Mouse (Mus musculus): Measurements from ENCODE around the gene Olfr675. TPM values are rescaled to one million over a fixed set of nuclear protein-coding genes. Genes with fewer than 3 reads are reported as not detected.
"Not testable (repeated sequence)": the region's sequence is repeated elsewhere in the genome, so short reads cannot be mapped to it uniquely, and the experiment has no call there.

Gene Olfr675
- not detected for total RNA-seq (2022)

GRCm38 (mm10) chr7:105028360-105028759, at the start of gene Olfr675:
Gene Olfr675, minus strand, starts transcription at chr7:105028460.
- no peak for DNase-seq (ENCODE audit: low spot score in 2 of 2)

- no peak for DNase-seq (ENCODE audit: low spot score in 2 of 2)
These were observed 35.9 kb upstream of the Olfr675 start, which contains the start of gene Olfr678 for GRCm38 (mm10) chr7:105064175-105064574. Gene Olfr678, plus strand, starts transcription at chr7:105064475.

GRCm38 (mm10) chr7:105058951-105059350, 30.7 kb upstream of the Olfr675 start:
- DNase-seq (ENCODE audit: low spot score in 2 of 2): no peak

GRCm38 (mm10) chr7:105033836-105034235, 5.6 kb upstream of the Olfr675 start:
- not testable (repeated sequence) for DNase-seq (ENCODE audit: low spot score in 2 of 2)

GRCm38 (mm10) chr7:105032398-105032797, 4.1 kb upstream of the Olfr675 start, which contains the start of gene Olfr676:
Gene Olfr676, plus strand, starts transcription at chr7:105032698.
- DNase-seq (ENCODE audit: low spot score in 2 of 2): no peak

GRCm38 (mm10) chr7:105022530-105022929, 5.7 kb downstream of the Olfr675 start:
- DNase-seq (ENCODE audit: low spot score in 2 of 2): no peak

GRCm38 (mm10) chr7:105001929-105002328, 26.3 kb downstream of the Olfr675 start, which contains the start of gene Olfr672:
Gene Olfr672, minus strand, starts transcription at chr7:105002029.
- DNase-seq (ENCODE audit: low spot score in 2 of 2): no peak

- DNase-seq (ENCODE audit: low spot score in 2 of 2): no peak
These were observed 49.2 kb downstream of the Olfr675 start, which contains the start of gene Olfr671 for GRCm38 (mm10) chr7:104979026-104979425. Gene Olfr671, minus strand, starts transcription at chr7:104979126.

- not testable (repeated sequence) for DNase-seq (ENCODE audit: low spot score in 2 of 2)
These were observed 55.8 kb downstream of the Olfr675 start for GRCm38 (mm10) chr7:104972507-104972906.

Other genes with a start within 250 kb of the Olfr675 start
- not detected for gene Usp17lb, start 185.9 kb downstream of the Olfr675 start, total RNA-seq (2022)
- not detected for gene Usp17la, start 171.5 kb downstream of the Olfr675 start, total RNA-seq (2022)
- not detected for gene Olfr665, start 150.4 kb downstream of the Olfr675 start, total RNA-seq (2022)
- gene Olfr666, start 132.5 kb downstream of the Olfr675 start, total RNA-seq (2022): not detected
- not detected for gene Olfr667, start 107.0 kb downstream of the Olfr675 start, total RNA-seq (2022)
- not detected for gene Olfr668, start 100.4 kb downstream of the Olfr675 start, total RNA-seq (2022)
- not detected for gene Olfr669, start 94.2 kb downstream of the Olfr675 start, total RNA-seq (2022)
- not detected for gene Olfr670, start 65.8 kb downstream of the Olfr675 start, total RNA-seq (2022)
- gene Olfr671, start 49.3 kb downstream of the Olfr675 start, total RNA-seq (2022): not detected
- gene Olfr672, start 26.4 kb downstream of the Olfr675 start, total RNA-seq (2022): not detected
- gene Olfr676, start 4.2 kb upstream of the Olfr675 start, total RNA-seq (2022): not detected
- gene Olfr677, start 22.9 kb upstream of the Olfr675 start, total RNA-seq (2022): not detected
- not detected for gene Olfr678, start 36.0 kb upstream of the Olfr675 start, total RNA-seq (2022)
- not detected for gene Olfr679, start 52.7 kb upstream of the Olfr675 start, total RNA-seq (2022)
- gene Olfr680-ps1, start 64.4 kb upstream of the Olfr675 start, total RNA-seq (2022): not detected
- not detected for gene Olfr681, start 88.4 kb upstream of the Olfr675 start, total RNA-seq (2022)
- gene Olfr683, start 118.6 kb upstream of the Olfr675 start, total RNA-seq (2022): not detected
- gene Olfr684, start 135.2 kb upstream of the Olfr675 start, total RNA-seq (2022): not detected
- not detected for gene Olfr685, start 157.6 kb upstream of the Olfr675 start, total RNA-seq (2022)
- not detected for gene Olfr686, start 179.0 kb upstream of the Olfr675 start, total RNA-seq (2022)